Mouse (Mus musculus): ENCODE measurements around the gene Rara.
"Not testable (repeated sequence)": the region's sequence is repeated elsewhere in the genome, so short reads cannot be mapped to it uniquely, and the experiment has no call there.

Rara gene

GRCm38 (mm10) chr11:98968079-98968478 lies 40.5 kb downstream of the Rara start:
- no peak for DNase-seq (ENCODE audit: low read depth)

GRCm38 (mm10) chr11:98968716-98969495 lies 41.3 kb downstream of the Rara start:
- DNase-seq (ENCODE audit: low read depth), result no peak

GRCm38 (mm10) chr11:98969496-98969927 lies 41.9 kb downstream of the Rara start:
- DNase-seq (ENCODE audit: low read depth), result no peak

- DNase-seq (ENCODE audit: low read depth), result no peak
These were observed 42.7 kb downstream of the Rara start for GRCm38 (mm10) chr11:98970191-98970925.

- no peak for DNase-seq (ENCODE audit: low read depth)
These were observed 43.9 kb downstream of the Rara start for GRCm38 (mm10) chr11:98971316-98972031.

- DNase-seq (ENCODE audit: low read depth), result no peak
These were observed 44.6 kb downstream of the Rara start for GRCm38 (mm10) chr11:98972215-98972614.

GRCm38 (mm10) chr11:98972801-98973360 lies 45.3 kb downstream of the Rara start:
- DNase-seq (ENCODE audit: low read depth), result no peak

- no peak for DNase-seq (ENCODE audit: low read depth)
These were observed 46.0 kb downstream of the Rara start for GRCm38 (mm10) chr11:98973584-98973983.

- no peak for DNase-seq (ENCODE audit: low read depth)
These were observed 46.6 kb downstream of the Rara start for GRCm38 (mm10) chr11:98974213-98974612.

- no peak for DNase-seq (ENCODE audit: low read depth)
These were observed 47.5 kb downstream of the Rara start for GRCm38 (mm10) chr11:98974871-98975719.

GRCm38 (mm10) chr11:98978526-98979148 lies 51.0 kb downstream of the Rara start:
- DNase-seq (ENCODE audit: low read depth), result no peak

GRCm38 (mm10) chr11:98979356-98979755 lies 51.7 kb downstream of the Rara start:
- DNase-seq (ENCODE audit: low read depth), result no peak

GRCm38 (mm10) chr11:98981289-98981996 lies 53.8 kb downstream of the Rara start:
- DNase-seq (ENCODE audit: low read depth), result no peak

GRCm38 (mm10) chr11:98981997-98982772 lies 54.6 kb downstream of the Rara start:
- DNase-seq (ENCODE audit: low read depth), result no peak

- DNase-seq (ENCODE audit: low read depth), result no peak
These were observed 55.1 kb downstream of the Rara start, which contains the start of gene Gjd3 for GRCm38 (mm10) chr11:98982773-98983133. Gene Gjd3 (minus strand): TSS chr11:98983016.

- no peak for DNase-seq (ENCODE audit: low read depth)
These were observed 55.9 kb downstream of the Rara start for GRCm38 (mm10) chr11:98983551-98983950.

- no peak for DNase-seq (ENCODE audit: low read depth)
These were observed 57.9 kb downstream of the Rara start for GRCm38 (mm10) chr11:98985542-98985941.

- not testable (repeated sequence) for DNase-seq (ENCODE audit: low read depth)
These were observed 60.6 kb downstream of the Rara start for GRCm38 (mm10) chr11:98988260-98988659.

GRCm38 (mm10) chr11:98990866-98991265 lies 63.2 kb downstream of the Rara start:
- no peak for DNase-seq (ENCODE audit: low read depth)
